Mouse (Mus musculus): ENCODE data around the gene Ddx43.

Gene Ddx43

DNA sequence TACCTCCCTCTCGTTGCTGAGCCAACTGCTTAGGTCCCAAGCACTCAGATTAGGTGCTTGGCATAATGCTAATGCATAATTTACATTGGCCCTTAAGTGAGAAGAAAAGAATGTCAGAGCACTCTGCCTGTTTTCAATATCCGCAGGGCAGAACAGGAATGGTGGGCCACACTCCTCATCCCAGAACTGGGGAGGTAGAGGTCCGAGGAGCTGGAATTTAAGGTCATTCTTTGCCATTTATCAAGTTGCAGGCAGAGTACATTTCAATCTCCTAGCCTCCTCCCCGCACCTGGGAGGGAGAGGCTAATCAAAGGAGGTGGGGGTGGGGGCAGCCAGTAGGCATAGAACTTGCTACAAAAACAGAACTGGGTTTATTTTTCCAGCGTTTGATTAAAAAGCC is 21.2 kb upstream of the Ddx43 start:
- DNase-seq, result no peak

DNA sequence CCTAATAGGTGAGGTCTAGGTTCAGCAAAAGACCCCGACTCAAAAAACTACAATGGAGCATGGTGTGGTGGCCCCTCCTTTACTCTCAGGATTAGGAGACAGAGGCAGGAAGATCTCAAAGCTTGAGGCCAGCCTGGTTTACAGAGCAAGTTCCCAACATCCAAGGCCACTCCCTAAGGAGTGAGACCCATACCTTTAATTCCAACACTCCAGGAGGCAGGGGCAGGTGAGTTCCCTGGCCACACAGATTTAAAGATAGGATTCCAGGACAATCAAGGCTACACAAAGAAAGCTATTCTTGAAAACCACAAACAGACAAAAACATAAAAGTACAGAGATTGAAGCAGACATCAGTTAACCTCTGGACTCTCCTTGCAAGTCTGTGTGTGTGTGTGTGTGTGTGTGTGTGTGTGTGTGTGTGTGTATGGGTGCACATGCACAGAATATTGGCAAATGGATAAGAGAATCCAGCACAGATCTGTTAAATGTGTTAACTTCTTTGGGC is 20.6 kb upstream of the Ddx43 start:
- DNase-seq, result no peak

DNA sequence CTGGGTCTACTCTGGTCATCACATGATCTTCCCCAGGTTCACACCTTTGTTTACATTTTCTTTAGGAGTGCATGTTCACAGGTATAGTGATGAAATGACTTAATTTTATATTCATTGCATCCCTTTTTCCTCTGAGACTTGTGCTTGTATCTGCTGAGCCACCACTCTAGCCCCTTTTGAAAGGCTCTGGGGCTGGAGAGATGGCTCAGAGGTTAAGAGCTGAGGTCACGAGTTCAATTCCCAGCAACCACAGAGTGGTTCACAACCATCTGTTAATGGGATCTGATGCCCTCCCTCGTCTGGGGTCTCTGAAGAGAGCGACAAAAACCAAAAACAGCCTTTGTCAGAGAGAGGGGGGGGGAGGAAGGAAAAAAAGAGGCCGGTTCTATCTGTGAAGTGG is 20.1 kb upstream of the Ddx43 start:
- DNase-seq, result no peak

DNA sequence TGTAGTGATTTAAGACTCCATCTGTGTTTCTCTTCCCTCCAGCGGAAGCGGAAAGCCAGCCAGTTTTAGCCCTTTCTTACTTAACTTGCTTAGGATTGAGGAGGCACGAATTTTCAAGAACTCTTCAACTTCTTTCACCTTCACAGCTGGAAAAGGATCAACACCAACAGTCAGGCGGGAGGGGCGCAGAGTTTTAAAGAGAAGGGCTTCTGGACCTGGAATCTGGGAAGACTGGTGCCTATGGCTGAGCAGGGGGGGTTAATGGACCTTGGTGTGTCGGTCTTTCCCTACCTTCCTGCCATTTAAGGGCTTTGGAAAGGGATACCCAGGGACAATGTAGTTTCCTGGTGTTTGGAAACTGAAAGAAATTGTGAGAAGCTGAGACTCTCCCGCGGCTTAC is 18.0 kb upstream of the Ddx43 start:
- DNase-seq, result no peak

DNA sequence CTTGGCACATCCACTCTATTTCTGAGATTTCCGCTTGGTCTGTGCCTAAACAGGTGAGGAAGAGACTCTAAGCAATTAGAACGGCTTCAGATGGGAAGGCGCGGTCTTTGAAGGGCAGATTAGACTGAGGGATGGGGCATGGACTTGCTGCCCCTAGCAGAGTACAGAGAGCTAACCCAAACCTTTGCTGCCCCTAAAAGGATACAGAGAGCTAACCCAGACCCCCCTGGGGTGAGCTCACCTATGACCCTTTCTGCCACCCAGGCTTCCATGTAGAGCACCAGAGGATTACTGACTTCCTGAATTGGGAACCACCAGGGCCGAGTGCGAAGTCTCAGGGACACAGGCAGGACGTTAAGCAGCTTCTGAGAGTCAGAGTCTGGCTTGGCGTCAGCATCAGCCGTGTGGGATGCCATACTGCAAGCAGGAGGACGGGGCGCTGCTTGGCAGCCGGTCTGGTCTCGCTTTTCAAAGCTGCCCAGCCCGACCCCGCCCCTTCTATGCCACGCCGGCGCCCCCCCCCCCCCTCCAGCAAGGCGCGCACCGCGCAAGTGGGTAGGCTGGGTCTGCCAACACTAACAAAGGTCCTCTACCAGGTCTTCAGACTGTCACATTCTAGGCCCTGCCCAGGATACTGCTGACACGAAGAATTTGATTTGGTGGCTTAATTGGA is 17.3 kb upstream of the Ddx43 start, which contains the start of gene Ooep:
Gene Ooep, minus strand, starts transcription at position 613 of the 673 bp plus-strand sequence.
- DNase-seq, result no peak

DNA sequence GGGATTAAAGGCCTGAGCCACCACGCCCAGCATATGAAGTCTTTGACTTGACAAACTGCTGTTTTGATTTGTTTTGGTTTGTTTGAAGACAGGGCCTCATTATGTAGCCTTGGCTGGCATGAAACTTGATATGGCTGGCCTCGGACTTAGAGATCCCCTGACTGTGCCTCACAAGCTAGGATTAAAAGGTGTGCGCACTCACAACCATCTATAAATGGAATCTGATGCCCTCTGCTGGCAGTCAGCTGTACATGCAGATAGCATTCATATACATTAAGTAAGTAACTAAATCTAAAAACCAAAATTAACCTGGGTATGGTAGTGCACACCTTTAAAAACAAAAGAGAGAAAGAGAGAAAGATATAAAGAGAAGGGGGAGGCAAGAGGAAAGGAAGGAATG is 9.7 kb upstream of the Ddx43 start:
- DNase-seq, result no peak

DNA sequence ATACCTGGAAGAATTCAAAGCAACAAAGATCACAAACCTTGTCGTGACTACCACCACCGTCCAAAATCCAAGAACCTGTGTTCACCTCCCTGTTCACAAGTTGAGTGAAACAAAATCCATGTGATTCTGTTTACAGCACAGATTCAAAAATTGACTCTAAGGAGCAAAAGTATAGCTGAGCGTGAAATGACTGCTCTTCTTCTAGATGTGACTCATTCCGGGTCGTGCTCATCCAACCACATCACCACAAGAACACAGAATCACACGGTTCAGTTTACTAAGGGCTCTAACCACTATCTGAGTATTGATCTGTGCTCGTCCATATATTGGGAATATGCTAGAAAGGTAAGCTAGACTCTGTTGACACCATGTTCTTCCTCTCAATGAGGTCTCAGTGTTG is 8.6 kb upstream of the Ddx43 start:
- DNase-seq, result no peak

DNA sequence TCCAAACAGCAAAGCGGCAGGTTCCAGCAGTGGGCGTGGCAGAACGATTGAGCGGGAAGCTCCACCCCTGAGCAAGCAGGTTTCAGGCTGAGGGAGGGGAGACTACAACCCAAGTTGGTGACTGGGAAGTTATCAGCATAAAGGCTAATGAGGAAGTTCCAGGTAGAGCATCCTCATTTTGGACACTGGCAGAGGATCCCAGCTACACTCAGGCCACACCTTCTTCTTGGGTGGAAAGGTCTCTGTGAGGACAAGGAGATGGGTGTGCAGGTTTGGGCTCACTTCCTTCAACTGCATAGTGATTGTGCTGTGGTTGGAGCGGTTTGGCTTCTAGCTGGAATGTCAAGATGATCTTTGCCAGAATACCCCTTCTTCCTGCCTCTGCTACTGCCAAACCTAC is 5.6 kb upstream of the Ddx43 start:
- no peak for DNase-seq

DNA sequence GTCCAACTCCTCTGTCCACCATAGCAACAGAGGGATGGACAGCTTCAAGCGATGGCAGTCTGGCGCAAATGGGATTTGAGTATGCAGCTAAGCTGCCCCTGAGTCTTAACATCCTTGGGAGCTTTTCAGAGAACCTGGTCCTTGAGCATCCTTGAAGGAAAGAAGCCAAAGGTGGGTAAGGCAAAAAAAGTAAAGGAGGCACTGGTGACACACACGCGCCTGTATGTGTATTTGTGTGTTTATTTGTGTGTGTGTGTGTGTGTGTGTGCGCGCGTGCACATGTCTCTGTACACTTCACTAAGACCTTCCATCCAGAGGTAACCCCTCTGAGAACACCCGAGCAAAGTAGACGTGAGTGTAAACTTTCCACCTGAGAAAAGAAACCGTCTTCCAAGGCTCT is 1.8 kb upstream of the Ddx43 start:
- DNase-seq, result no peak

DNA sequence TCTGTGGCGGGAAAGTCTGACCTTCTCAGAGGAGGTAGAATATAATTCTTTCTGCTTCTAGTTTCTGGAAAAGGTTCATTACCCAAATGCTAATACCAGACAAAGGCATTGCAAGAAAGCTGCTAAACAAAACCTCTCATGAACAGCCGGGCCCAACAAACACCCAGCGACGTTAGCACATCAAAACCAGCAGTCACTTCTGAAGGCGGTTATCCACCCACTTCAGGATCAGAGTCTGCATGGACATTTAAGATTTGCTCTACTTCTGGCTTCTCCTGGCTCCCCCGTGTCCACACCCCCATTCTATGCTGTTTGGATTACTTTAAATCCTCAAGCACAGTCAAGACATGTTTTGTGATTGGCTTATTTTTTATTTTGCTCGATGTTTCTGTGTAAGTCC is 975 bp upstream of the Ddx43 start:
- DNase-seq, result no peak

DNA sequence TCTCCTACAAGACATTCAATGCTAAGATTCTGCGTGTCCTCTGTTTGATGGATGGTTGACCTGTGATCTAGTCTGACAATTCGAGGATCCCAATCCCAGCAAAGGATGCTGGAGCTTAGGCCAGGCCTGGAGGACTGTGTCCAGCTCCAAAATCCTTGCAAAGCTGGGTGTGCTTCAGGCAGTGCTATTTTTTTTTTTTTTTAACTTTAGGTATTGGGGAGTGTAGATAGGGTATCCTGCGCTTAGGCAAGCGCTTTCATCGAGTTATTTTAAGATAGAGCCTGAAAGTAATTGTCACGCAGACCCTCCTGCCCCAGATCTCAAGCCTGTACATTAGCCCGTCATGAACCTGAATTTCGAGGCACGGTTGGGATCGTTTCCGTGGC is 340 bp upstream of the Ddx43 start:
- DNase-seq, result no peak

DNA sequence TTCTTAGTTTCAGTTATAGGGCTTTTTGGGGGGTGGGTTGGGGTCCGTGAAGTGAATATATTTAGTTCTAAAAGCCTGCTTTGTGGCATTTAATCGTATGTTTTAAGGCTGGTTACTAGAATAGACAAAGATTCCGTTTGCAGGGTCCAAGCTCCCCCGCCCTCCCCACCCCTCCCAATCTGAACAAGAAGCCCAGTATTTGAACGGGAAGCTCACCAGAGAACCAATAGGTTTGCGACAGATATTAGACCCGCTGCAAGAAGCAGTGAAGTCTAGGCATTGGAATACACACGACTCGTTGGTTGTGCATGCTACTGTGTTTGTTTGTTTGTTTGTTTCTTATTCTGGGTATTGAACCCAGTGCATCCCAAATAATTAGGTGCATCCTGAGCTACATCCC is 940 bp downstream of the Ddx43 start:
- DNase-seq, result no peak

DNA sequence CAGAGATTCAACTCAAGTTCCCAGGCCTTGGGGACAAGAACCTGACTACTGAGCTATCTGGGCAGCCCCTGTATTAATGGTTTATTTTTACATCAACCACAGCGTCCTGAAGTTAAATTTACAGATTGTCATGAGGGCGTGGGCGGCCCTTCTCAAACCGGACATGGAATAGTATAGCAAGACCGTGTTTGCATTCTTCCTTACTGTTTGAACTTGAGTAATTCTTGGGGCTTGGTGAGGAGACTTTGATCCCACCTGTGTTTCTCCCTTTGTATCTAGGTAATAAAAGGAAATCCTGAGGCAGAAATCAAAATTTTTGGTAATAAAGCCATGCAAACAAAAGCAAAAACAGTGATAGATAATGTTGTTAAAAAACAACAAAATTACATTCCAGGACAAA is 5.0 kb downstream of the Ddx43 start:
- no peak for DNase-seq

DNA sequence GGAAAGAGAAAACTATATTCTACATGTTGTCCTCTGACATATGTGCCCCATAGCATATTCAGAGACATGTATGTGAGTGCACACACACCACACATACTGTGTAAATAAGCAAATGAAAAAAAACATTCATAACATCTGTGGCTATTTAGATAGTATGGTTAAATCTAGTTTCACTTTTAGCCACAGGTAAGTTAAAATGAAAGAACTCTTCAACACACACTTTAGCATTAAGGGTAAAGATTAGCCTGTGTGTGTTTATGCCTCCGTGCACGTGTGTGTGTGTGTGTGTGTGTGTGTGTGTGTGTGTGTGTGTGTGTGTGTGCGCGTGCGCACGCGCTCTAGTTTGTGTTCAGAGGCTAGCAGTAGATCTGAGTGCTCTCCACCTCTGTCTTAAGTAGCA is 6.0 kb downstream of the Ddx43 start:
- no peak for DNase-seq

DNA sequence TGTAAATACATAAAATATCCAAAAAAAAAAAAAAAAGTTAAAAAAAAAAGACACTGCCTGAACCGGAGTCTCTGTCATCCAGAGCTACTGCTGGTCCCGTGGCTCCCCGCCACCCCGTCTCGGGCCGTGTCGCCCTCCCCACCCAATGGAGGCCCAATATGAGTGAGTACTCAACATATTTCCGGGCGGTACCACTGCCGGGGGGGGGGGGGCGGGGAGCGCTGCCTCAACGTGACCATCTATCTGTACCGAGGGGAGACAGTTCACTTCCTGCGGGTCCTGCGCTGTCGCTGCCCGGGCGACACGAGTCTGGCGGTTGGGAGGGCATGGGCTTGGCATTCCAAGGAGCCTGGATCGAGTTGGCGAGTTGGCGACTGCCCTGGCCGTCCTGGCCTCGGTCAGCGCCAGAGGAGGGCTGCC is 31.8 kb downstream of the Ddx43 start:
- DNase-seq, result no peak

DNA sequence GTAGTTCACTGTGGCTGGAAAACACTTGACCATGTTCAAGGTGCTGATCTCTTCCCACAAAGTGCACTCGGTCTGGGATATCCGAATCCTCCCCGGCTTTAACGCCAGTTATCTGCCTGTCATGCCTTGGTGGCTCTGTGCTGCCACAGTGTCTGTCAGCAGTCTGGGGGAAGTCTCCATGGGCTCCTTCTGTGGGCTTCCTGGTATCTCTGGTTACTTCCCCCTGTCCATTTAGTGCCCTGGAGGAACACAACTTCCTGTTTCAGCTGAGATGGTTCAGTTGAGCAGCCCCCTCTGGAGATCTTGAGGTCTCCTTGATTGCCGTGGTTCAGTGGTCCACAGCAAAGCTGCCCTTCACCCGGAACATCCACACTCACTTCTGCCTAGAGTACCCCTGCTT is 32.6 kb downstream of the Ddx43 start:
- DNase-seq, result no peak

DNA sequence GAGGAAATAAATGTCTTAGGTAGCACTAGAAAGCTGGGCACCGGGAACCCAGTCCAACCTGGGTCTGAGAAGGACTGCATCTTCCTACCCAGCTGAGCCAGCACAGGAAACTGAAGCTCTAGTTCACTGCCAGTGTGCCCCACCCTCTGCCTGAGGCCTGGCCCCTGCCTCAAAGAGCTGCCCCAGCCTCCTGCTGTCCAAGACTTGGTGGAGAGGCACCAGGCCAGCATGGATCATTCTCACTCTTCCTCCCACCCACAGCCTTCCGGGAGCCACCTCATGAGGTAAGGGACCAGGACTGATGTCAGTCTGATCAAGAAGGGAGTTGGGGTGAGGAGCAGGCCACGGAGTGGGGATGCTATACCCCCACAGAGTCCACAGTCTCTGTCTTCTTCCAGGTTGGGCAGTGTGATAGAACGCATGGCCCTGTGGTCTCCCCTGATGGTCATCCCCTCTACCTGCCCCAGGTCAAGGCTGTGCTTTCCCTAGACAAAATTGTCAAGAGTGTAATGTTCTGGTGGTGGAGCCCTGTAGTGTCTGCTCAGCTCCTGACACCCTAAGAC is 33.4 kb downstream of the Ddx43 start:
- no peak for DNase-seq

DNA sequence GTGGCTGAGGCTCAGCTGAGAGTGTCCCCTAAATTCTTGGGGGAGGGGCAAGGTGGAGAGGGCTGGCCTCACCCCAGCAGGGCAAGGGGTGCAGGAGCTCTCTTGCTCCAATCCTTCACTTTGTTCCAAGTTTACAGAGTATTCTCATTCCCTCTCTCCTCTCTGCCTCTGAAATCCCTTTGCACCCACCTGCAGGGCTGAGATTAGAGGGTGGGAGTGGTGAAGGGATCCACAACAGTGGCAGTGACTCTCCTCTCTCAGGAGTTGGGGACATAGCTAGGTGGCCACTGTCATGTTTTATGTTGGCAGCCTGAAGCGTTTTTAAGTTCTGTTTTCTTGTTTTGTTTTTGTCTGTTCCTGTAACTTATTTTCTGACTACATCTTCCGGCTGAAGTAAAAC is 34.0 kb downstream of the Ddx43 start:
- DNase-seq, result no peak

DNA sequence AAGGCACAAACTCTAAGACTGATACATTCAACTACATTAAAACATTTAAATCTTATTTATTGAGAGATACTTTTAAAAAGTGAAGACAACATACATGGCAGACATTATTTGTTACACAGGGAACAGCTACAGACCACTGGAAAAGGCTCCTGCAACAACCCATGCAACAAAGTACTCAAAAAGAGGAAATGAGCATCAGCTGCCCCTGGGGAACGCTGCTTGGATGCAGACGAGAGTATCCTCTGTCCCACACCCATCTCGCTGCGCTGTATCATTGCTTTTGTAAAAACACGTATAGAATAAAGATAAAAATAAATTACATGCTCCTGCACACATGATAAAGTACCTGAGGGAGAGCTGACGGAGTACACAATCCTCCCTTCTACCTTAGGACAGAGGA is 34.9 kb downstream of the Ddx43 start:
- DNase-seq, result no peak

DNA sequence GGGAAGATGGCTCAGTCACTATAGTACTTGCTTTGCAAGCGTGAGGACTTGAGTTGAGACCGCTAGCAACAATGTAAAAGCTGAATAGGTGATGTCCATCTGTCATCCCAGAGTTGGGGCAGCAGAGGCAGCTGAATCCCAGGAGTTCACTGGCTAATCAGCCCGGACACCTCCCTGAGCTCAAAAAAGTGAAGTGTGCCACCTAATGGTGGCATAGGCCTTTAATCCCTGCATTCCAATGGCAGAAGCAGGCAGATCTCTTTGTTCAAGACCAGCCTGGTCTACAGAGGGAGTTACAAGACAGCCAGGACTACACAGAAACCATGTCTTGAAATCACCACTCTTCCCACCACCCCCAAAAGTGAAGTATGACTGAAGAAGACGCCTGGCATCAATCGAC is 36.9 kb downstream of the Ddx43 start:
- DNase-seq, result no peak

DNA sequence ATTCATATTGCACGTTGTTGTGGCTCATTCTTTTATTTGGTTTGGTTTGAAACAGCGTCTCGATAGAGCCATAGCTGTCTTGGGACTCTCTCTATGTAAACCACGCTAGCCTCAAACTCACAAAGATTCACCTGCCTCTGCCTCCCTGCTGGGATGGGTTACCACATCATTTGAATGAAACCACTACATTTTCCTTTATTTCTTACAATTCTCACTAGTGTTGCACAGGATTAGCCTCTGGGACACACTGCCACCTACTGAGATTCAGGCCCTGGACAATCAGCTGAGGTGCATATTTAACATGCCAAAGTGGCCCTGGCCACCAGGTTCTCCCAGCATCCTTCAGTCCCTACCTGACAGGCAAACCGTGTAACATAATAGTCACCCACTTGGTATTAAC is 43.8 kb downstream of the Ddx43 start:
- DNase-seq, result no peak

DNA sequence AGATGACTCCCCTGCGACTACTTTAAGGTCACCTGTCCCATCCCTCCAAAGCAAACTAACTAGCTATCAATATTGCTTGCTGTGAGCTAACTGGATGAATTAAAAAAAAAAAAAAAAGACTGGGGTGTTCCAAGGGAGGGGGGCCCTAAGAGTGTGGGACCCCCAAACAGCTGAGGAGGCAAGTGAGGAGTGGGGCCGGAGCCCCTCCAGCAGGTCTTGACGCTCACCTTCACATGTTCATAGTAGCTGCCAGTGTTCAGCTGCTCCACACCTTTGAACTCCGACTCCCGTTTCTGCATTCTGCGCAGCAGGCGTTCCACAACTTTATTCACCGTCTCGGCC is 46.6 kb downstream of the Ddx43 start:
- DNase-seq, result no peak

DNA sequence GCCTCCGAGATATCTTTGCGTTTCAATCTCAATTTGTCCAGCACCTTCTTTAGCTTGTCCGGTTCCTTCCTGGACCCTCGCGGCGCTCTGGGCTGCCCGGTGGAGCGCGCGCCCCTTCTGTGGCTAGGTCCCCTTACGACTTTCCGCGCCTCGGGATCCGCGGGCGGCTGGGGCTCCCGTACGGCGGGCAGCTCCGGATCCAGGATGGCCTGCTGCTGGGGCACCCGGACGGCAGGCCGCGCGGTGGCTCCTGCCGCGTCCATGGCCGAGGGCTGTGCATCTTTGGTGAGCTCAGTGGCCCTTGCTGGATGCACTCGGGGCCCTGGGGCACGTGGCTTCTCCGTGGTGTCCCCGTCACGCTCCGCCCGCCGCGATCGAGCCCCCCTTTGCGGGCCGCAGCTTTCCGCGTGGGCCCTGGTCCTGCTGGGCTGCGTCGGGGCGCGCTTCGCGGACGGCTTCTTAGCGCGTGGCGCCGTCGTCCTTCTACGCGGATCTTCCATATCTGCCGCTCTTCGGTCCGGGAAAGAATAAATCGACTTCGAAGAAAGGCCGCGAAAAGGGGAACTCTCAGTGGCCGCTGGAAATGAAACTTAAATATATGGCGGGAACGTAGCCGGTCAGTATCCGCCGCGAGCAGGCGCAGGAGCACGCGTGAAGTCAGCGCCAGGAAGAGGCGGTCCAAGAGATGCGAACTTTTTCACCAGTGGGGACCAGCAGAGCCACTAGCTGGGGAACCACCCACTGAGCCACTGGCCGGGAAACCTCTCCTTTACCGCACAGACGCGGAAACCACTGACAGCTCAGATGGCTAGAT is 47.2 kb downstream of the Ddx43 start, which contains the start of gene Cgas:
Gene Cgas, minus strand, starts transcription at position 659 of the 814 bp plus-strand sequence.
- no peak for DNase-seq

DNA sequence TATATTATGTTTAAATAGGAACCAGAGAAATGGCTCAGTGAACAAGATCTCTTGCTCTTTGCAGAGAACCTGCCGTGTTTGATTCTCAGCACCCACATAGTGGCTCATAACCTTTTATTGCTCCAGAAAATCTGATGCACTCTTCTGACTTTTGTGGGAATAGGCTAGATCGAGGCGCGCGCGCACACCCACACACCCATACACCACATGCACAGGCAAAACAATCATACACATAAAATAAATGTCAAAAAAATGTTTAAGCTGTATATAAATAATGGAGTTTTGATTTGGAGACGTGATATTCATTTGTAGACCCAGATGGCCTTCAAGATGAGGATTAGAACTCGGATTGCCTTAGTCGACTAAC is 52.0 kb downstream of the Ddx43 start:
- DNase-seq, result no peak
